Mouse (Mus musculus): ENCODE measurements at regions not wholly inside any gene's neighbourhood (a gene's known extent, or its start where the extent isn't known, plus 50 kb on each side); places are given as distances from the start of the nearest gene placed in this dataset.

DNA sequence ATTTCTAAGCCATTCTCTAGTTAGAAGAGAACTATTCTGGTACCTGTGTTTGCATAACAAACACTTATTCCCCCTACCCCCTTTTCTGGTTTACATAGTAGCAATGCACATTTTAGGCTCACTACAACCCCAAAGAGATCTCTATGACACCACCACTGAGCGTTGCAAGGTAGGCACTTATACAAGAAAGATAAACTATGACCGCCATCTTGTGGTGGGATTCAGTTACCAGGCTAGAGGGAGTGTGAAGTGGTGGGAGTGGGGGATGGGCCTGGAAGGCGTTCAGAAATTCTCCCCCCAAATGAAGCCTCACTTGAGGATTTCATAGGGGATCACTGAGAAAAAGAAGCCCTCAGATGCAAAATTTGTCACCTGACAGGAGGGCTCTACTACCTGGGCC lies 64.4 kb upstream of the Fst start:
- H3K27ac ChIP-seq: no peak overlapping the region
- DNase-seq (ENCODE audit: low spot score in 2 of 2): no peak
- peak; percentile 64 for TF ChIP-seq CTCF (conservative IDR thresholded peaks at IDR 0.05)
- H3K4me3 ChIP-seq: no peak overlapping the region

DNA sequence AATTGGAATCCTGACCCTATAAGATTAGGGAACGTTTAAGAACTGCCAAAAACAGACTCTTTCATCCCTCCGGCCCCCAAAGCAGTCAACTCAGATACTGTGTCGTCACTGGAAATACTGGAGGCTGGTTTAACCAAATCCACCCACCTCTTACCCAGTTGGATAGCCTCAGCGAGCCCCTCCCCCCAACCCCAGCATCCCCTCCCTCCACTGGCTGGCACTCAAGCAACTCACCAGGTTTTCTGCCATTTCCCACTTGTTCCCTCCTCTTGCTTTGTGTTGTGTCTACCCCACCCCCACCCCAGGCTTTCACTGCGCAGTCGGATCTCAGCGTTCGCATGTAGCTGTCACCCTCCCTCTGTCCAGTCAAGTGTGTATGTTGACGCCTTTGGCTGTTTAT lies 68.1 kb upstream of the Fst start:
- Histone ChIP-seq H3K27ac (no peak overlapping the region), H3K4me3 (no peak overlapping the region)
- DNase-seq (ENCODE audit: low spot score in 2 of 2): no peak
- TF ChIP-seq CTCF (conservative IDR thresholded peaks at IDR 0.05): no peak

- TF ChIP-seq CTCF (conservative IDR thresholded peaks at IDR 0.05): no peak
- no peak for DNase-seq (ENCODE audit: low spot score in 2 of 2)
- no peak overlapping the region for H3K4me3 ChIP-seq
Observed at GRCm38 (mm10) chr13:114530171-114530774, 71.5 kb upstream of the Fst start.

GRCm38 (mm10) chr13:114531780-114532179 lies 73.0 kb upstream of the Fst start:
- DNase-seq (ENCODE audit: low spot score in 2 of 2): no peak
- H3K27ac ChIP-seq: no peak overlapping the region
- H3K4me3 ChIP-seq: no peak overlapping the region
- no peak for TF ChIP-seq CTCF (conservative IDR thresholded peaks at IDR 0.05)

More at GRCm38 (mm10) chr13:114530171-114530774, 71.5 kb upstream of the Fst start:
- H3K27ac ChIP-seq: no peak overlapping the region

DNA sequence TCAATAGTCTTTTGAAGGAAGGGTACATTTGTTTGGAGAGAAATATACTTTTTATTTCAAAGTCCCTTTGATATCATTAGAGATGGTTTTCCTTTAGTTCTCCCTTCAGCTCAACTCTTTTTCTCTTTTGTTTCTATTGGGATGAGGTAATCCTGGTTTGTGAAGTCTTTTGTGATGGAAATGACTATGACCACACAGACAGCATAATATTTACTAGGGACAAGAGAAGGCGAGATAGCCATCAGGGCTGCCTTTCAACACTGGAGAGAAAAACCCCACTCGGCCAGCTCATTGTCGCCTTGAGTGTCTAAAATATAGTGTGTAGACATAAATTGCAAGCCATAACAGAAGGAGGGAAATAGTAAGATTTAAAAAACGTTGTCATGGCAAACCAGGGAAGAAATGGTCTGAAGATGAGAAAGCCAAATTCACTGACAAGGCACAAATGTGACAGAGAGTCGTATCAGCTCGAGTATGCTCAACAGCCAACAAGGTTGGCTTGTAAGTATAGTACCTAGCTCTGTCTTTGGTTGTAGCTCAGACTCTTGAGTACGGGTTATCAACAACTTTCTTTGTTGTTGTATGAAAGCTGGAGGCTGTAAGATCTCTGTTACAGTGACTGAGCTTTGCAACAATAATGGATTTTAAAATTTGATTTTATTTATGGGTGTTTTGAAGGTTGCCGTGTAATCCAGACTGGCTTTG lies 73.8 kb upstream of the Fst start:
- no peak for DNase-seq (ENCODE audit: low spot score in 2 of 2)
- no peak for TF ChIP-seq CTCF (conservative IDR thresholded peaks at IDR 0.05)

GRCm38 (mm10) chr13:114534591-114534990 lies 75.8 kb upstream of the Fst start:
- TF ChIP-seq CTCF (conservative IDR thresholded peaks at IDR 0.05): no peak
- Histone ChIP-seq H3K27ac (no peak overlapping the region), H3K4me3 (no peak overlapping the region)
- no peak for DNase-seq (ENCODE audit: low spot score in 2 of 2)

More for the DNA sequence above, 73.8 kb upstream of the Fst start:
- Histone ChIP-seq H3K4me3 (no peak overlapping the region), H3K27ac (no peak overlapping the region)

GRCm38 (mm10) chr13:114535721-114536120 lies 77.0 kb upstream of the Fst start:
- Histone ChIP-seq H3K27ac (no peak overlapping the region), H3K4me3 (no peak overlapping the region)
- TF ChIP-seq CTCF (conservative IDR thresholded peaks at IDR 0.05): no peak
- no peak for DNase-seq (ENCODE audit: low spot score in 2 of 2)

- H3K4me3 ChIP-seq: no peak overlapping the region
- no peak overlapping the region for H3K27ac ChIP-seq
- no peak for TF ChIP-seq CTCF (conservative IDR thresholded peaks at IDR 0.05)
- DNase-seq (ENCODE audit: low spot score in 2 of 2): no peak
Observed at GRCm38 (mm10) chr13:114571731-114572130, 113.0 kb upstream of the Fst start.

GRCm38 (mm10) chr13:114584566-114584965 lies 125.8 kb upstream of the Fst start:
- H3K27ac ChIP-seq: no peak overlapping the region
- TF ChIP-seq CTCF (conservative IDR thresholded peaks at IDR 0.05): no peak
- no peak overlapping the region for H3K4me3 ChIP-seq
- peak in 1 of 2 experiments; percentile 12 for DNase-seq (ENCODE audit: low spot score in 2 of 2)

GRCm38 (mm10) chr13:114587621-114588020 lies 128.9 kb upstream of the Fst start:
- no peak for DNase-seq (ENCODE audit: low spot score in 2 of 2)
- H3K4me3 ChIP-seq: no peak overlapping the region
- H3K27ac ChIP-seq: no peak overlapping the region
- TF ChIP-seq CTCF (conservative IDR thresholded peaks at IDR 0.05): no peak

- Histone ChIP-seq H3K27ac (no peak overlapping the region), H3K4me3 (no peak overlapping the region)
- no peak for TF ChIP-seq CTCF (conservative IDR thresholded peaks at IDR 0.05)
- DNase-seq (ENCODE audit: low spot score in 2 of 2): no peak
Observed at GRCm38 (mm10) chr13:114603341-114603740, 144.6 kb upstream of the Fst start.

- Histone ChIP-seq H3K4me3 (no peak overlapping the region), H3K27ac (no peak overlapping the region)
- no peak for TF ChIP-seq CTCF (conservative IDR thresholded peaks at IDR 0.05)
- peak in 1 of 2 experiments; percentile 27 for DNase-seq (ENCODE audit: low spot score in 2 of 2)
Observed at GRCm38 (mm10) chr13:114604037-114604694, 145.4 kb upstream of the Fst start.

DNA sequence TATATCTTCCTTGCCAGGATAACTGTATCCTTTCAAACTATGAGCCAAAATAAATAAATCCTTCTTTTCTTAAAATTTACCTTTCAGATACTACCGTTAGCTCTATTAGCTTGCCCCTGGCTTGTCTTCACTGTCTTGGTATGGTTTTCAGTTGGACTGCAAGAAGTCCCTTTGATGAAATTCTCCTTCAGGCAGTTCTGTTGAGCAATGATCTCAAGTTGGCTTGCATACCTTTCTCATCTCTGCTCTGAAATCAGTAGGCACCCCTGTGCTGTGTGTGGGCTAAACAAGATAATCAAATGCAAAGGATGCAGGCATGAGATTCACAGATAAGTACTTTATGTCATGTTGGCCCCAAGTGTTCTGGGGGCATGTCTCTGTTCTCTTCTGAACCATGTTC lies 155.2 kb upstream of the Fst start:
- no peak for DNase-seq (ENCODE audit: low spot score in 2 of 2)
- H3K27ac ChIP-seq: no peak overlapping the region
- TF ChIP-seq CTCF (conservative IDR thresholded peaks at IDR 0.05): no peak
- no peak overlapping the region for H3K4me3 ChIP-seq

DNA sequence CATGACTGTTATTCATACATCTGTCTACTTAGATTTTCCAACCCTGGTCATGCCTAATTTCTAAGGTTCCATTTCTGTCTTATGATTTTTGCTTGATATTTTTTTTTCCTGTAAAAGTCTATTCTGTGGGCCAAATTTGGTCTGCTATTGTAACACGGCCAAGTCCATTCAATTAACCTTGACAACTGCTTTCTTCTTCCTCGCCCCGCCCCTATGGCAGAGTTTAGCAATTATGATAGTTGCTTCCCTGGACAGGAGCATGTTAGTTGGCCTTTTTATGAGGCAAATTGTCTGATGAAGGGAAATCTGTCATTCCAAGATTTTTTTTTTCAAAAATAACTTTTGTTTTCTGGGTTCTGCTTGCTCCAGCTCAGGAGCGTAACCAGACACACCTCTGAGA lies 160.7 kb upstream of the Fst start:
- H3K4me3 ChIP-seq: no peak overlapping the region
- DNase-seq (ENCODE audit: low spot score in 2 of 2): no peak
- no peak for TF ChIP-seq CTCF (conservative IDR thresholded peaks at IDR 0.05)
- H3K27ac ChIP-seq: no peak overlapping the region

All from layer of hippocampus, adult 2 months (tissue).